Mouse (Mus musculus) kidney, adult 11 months (tissue): ENCODE measurements around the gene Sord.

Source experiments
- DNase-seq: peaks from one replicate; pipeline ENCODE4 v3.0.0; 2022

The Sord gene

GRCm38 (mm10) chr2:122240735-122241134 is 6.2 kb downstream of the Sord start:
- peak; percentile 37 for DNase-seq

GRCm38 (mm10) chr2:122241226-122241625 is 6.7 kb downstream of the Sord start:
- peak; percentile 61 for DNase-seq

- peak; percentile 74 for DNase-seq
These were observed 7.4 kb downstream of the Sord start for GRCm38 (mm10) chr2:122241935-122242334.

GRCm38 (mm10) chr2:122243671-122244131 is 9.2 kb downstream of the Sord start:
- DNase-seq, result peak; percentile 88

- DNase-seq, result no peak
These were observed 13.2 kb downstream of the Sord start for GRCm38 (mm10) chr2:122247786-122248185.

- DNase-seq, result no peak
These were observed 21.4 kb downstream of the Sord start for GRCm38 (mm10) chr2:122255997-122256396.

GRCm38 (mm10) chr2:122260729-122261128 is 26.2 kb downstream of the Sord start:
- no peak for DNase-seq

GRCm38 (mm10) chr2:122264690-122265089 is 30.1 kb downstream of the Sord start:
- no peak for DNase-seq

GRCm38 (mm10) chr2:122266407-122267193 is 32.1 kb downstream of the Sord start:
- DNase-seq, result peak; percentile 26

GRCm38 (mm10) chr2:122278769-122279168 is 44.2 kb downstream of the Sord start:
- no peak for DNase-seq

- no peak for DNase-seq
These were observed 49.5 kb downstream of the Sord start for GRCm38 (mm10) chr2:122284091-122284490.

GRCm38 (mm10) chr2:122286137-122286536 is 51.6 kb downstream of the Sord start:
- DNase-seq, result no peak

GRCm38 (mm10) chr2:122294916-122295315 is 60.4 kb downstream of the Sord start:
- no peak for DNase-seq

GRCm38 (mm10) chr2:122297271-122298095 is 62.9 kb downstream of the Sord start:
- no peak for DNase-seq

GRCm38 (mm10) chr2:122298096-122298499 is 63.5 kb downstream of the Sord start, which contains the start of gene Duox2:
Duox2 (minus strand) TSS chr2:122298449.
- no peak for DNase-seq

GRCm38 (mm10) chr2:122298596-122299490 is 64.3 kb downstream of the Sord start, which contains the start of gene Duoxa2:
Duoxa2 (plus strand) TSS chr2:122298900.
- peak; percentile 11 for DNase-seq

- DNase-seq, result no peak
These were observed 65.5 kb downstream of the Sord start for GRCm38 (mm10) chr2:122299911-122300655.

- DNase-seq, result no peak
These were observed 66.1 kb downstream of the Sord start for GRCm38 (mm10) chr2:122300656-122301020.

GRCm38 (mm10) chr2:122301081-122301920 is 66.8 kb downstream of the Sord start:
- no peak for DNase-seq

GRCm38 (mm10) chr2:122301921-122302573 is 67.5 kb downstream of the Sord start:
- DNase-seq, result no peak
